Mouse (Mus musculus): Measurements from ENCODE around the gene Tm2d3.

Tm2d3 gene

DNA sequence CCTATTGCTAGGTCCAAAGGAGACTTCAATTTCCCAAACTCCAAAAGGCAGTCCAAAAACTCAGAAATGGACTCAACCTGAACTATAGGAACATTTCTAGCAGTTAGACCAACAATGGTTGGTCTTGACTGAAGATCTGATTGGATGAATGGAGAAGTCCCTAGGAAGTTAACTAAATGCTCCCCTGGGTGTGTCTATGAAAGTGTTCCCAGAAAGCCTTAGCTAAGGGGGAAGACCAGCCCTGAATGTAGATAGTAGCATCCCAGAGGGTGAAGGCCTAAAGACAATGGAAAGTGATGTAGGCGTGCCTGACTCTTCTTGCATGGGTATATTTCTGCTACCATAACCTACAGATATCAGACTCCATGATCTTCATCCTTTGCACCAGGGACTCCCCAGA, 17.5 kb downstream of the Tm2d3 start:
- DNase-seq: no peak

DNA sequence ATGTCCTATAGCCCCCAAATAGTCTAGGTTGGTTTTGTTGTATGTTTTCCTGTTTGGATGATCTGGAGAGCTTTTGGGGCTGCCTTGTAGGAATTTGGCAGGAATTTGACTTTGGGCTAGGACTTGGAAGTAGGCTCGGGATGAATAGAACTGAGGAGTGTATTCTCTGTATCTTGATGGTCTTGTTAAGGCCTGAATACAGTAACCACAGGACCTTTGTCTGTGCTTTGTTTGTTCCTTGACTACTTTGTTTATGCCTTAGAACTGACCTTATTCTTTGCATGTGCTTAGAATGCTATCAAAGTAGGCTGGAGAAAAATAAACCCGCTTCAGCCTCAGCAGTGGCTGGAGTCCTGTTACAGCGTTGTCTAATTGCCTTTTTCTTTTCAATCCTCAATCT, 19.3 kb downstream of the Tm2d3 start:
- no peak for DNase-seq

DNA sequence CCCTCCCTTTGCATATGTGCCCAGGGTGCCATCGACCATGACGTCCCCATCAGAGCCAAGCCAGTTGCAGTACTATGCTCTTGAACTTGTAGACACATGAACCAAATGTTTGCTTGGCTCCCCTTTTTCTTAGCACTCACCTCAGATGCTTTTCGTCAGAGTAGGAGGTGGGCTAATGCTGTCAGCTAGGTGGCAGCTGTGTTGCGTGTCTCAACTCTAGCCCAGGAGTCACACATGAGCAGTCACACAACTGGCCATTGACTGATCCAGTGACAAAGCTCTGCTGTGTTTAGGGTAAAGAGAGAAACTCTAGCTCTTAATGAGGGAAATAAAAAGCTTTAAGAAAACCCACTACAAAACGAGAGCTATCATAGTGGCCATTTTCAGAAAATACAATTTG, 22.8 kb downstream of the Tm2d3 start:
- no peak for DNase-seq

DNA sequence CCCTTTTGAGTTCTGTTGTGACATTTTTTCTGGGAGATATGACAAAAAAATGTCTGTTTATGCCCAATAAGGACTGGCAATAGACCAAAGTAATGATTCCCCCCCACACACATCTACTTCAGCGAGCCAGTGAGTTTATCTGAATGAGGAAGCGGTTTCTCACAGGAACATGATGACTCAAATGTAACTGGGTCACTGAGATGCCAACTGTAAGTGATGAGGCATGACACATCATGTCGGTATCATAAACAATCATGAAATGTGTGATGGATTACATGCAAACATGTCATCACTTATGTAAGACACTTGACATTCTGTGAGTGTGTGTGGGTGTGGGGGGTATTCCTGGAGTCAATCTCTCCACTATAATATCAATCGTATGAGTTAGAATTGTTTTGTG, 23.3 kb downstream of the Tm2d3 start:
- DNase-seq: no peak

DNA sequence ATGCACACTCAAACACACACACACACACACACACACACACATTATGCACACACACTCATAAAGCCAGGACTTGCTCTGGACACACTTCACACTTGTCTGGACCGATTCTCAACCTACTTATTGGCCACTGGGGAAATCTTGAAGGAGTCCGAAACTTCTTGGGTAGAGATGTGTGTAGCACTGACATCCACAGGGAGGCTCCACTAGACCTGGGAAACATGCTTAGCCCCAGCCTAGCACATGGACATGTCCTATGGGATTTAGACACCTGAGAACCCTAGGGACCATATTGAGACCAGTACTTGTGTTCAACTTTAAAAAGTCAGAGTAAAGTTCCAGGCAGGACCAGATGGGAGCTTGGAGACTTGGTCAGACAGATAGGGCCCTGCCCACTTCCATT, 43.1 kb downstream of the Tm2d3 start:
- DNase-seq: peak; percentile 11

DNA sequence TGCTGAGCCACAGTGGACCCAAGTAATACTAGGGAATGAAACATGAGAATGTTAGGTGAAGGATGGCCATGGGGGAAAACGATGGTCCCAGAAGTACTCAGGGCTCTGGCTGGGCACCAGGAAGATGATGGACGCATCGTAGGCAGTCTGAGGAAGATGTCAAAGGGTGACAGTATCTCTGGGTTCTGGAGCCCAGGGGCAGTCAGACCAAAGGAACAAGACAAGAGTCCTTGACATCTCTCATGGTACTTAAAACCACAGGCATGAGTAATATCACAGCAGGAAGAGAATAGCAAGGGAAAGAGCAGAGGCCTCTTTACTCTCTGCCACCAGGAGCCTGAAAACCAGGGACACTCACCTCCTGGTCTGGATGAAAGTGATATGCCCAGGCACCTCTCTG, 44.3 kb downstream of the Tm2d3 start:
- no peak for DNase-seq

DNA sequence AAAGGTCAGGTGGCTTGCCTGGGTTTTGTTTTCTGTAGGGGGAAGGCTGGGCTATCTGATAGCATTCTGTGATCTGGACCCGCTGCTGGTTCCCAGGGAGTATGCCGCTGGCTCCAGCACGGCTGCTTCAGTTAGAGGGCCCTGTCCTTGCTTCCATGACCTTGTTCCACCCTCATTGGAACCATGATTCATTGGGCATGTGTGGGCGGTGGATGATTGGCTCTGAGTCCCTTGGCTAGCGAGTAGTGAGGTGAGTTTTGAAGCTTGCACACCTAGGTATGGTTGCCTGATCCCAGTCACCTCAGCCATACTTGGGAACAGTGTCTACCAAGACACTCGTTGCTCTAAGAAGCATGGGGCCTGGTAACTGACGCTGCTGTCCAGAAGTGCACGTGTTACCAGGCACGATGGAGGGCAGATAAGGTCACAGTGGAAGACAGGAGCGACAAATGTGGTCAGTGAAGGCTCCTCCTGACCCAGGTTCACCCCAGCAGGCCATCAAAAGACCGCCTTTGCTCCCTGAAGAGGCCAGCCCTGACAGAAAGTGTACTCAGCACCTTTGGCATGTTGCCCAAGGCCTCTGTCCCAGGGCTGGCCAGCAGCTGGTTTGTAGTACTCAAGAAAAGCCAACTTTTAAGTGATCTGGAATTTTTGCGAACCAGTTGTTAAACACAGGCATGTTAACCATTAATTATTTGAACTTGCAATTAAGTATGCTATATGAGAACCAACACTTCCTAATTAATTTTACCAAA, 46.5 kb downstream of the Tm2d3 start:
- no peak for DNase-seq

DNA sequence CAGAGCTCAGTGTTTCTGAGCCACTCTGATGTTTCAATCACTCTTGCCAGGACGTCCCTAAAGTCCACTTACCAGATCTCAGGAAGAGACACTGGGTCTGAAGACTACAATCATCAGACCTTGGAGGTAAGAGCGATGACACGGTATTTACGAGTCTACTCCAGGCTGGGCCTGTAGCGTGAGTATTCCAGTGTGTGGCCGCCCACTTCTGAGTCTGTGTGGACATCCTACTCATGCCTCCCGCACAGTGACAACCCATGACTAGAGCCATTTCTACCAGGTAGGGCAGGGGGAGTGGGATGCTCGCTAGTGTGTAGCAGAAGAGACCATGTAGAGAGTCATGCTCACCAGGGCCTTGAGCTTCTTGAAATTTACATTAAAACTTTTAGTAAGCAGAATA, 51.9 kb downstream of the Tm2d3 start:
- DNase-seq: no peak

DNA sequence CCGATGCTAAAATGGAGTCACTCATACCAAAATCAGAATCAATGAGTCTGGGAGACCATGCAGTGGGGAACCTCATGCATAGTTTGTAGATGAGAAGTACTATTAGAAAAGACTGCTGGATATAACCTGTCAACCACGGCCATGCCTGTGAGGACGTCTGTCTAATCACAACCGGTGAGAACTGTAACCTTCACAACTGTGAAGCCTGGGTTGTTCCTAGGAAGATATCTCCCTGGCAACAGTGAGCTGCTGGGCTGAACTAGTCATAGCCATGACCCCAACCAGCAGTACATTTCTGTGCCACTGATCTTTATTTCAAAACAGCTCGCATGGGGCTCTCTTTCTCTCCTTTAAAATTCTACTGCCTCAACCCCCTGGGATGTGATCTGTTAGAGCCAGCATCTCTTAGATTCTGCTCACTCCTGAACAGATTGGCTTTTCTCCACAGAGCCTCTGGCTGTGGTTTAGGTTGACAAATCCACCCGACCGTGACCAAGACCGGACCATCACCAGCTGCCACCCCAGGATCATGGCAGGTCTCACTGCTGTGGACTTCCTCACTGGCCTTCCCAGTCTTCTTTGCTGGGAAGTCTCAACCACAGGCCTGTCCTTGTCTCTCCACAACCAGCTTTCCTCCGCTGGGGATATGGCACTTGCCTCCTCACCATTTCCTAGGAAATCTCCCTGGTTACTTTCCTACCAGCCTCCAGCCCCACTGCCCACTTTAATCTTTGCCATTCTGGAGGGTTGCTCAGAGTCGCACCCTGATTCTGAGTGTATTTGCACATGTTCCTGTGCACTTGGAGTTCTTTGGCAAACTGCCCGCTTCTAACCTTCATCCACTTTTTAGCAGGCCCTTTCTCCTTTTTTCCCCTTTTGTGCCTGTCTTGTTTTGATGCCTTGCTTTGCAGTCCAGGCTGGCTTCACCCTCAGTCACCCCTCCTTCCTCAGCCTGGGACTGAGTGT, 57.3 kb downstream of the Tm2d3 start:
- DNase-seq: no peak

Measured in cerebellum, adult 9-11 months (tissue).